Mouse (Mus musculus): Measurements from ENCODE around the gene Adgrl1. TPM values are rescaled to one million over a fixed set of nuclear protein-coding genes. Genes with fewer than 3 reads are reported as not detected.

Adgrl1 gene
- total RNA-seq (2021) = 10 to 100 TPM; 12.7 to 17.8 TPM

- intact Hi-C loops (cut with DNase I) = no loop called here
- peak; percentile 77 for DNase-seq (ENCODE audit: low spot score)
These were observed at the start of gene Adgrl1 for GRCm38 (mm10) chr8:83899363-83900252. Gene Adgrl1, plus strand, starts transcription at chr8:83900105.

GRCm38 (mm10) chr8:83852329-83852728 lies 47.6 kb upstream of the Adgrl1 start:
- DNase-seq (ENCODE audit: low spot score) = no peak
- intact Hi-C loops (cut with DNase I) = no loop called here

GRCm38 (mm10) chr8:83853323-83854050 lies 46.4 kb upstream of the Adgrl1 start:
- no peak for DNase-seq (ENCODE audit: low spot score)
- intact Hi-C loops (cut with DNase I) = no loop called here

- intact Hi-C loops (cut with DNase I) = no loop called here
- DNase-seq (ENCODE audit: low spot score) = no peak
These were observed 43.3 kb upstream of the Adgrl1 start for GRCm38 (mm10) chr8:83856486-83857065.

DNA sequence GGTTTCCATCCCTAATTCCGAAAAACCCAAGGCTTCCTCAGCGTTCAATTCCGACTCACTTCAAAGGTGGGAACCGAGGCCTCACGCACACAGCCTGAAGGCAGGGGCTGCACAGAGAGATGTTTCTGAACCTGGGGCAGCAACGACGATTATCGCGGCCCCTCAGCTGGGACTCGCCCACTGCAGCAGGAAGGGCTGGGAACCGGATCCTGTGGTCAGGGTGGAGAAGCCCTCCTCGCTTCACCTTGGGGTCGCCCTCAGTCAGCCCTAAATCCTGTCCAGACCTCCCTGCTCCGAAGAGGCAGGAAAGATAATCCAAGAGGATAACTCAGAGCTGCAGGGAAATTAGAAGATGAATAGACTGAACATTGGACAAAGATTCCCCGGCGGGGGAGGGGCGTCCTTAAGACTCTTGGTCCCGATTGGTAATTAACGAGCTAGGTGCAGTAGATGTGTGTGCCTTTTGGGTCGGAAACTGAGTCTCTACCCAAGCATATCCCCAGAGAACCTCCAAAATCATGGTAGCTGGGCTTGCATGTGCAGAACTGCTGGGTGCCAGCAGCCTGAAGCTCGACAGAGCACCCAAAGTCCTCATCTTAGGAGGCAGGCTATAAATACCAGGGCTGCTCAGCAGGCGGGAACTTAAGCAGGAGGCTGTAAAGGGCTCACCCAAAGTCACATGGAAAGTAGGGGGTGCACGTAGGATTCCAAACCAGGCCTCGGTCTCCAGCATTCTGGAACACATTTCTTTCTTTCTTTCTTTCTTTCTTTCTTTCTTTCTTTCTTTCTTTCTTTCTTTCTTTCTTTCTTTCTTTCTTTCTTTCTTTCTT lies 37.3 kb upstream of the Adgrl1 start:
- intact Hi-C loops (cut with DNase I) = no loop called here
- DNase-seq (ENCODE audit: low spot score) = no peak

- intact Hi-C loops (cut with DNase I) = loop anchor here (1.0 kb wide), 1 partner anchor 10 kb away; no protein-coding TSS in a partner anchor
- peak; percentile 43 for DNase-seq (ENCODE audit: low spot score)
These were observed 24.8 kb upstream of the Adgrl1 start for GRCm38 (mm10) chr8:83874881-83875655.

- intact Hi-C loops (cut with DNase I) = no loop called here
- no peak for DNase-seq (ENCODE audit: low spot score)
These were observed 24.3 kb upstream of the Adgrl1 start for GRCm38 (mm10) chr8:83875656-83876040.

DNA sequence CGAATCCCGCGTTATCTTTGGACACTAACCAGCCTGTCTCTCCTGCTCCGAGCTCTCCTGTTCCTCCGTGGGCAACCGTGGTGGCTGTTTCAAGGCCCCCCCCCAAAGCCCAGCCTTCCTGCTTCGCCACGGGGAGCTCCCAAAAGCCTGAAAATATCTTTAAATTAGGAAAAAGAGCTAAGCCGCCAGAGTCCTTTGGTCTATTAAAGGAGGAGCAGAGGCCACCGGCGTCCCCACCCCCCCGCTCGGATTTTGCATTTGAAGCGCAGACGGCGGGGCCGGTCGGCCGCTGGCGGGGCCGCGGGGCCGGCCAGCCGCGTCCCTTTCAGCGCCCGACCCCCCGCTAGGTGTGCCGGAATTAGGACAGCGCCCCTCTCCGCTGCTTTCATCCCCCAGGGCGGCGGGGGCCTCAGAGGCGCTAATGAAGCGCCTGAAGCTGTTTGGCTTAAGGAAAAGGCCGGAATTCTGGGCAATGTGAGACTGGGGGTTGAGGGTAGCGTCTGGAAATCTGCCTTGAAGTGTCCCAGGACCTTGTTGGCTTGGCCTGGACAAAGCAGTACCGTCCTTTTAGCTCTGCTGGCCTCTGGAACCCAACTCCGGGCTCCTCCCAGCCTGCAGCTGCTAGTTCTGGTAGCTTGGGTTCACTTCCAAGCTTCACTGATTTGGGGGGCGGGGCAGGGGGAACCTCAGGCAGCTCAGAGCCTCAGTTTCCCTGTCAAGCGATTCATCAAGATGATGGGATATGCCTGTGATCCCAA lies 23.6 kb upstream of the Adgrl1 start:
- intact Hi-C loops (cut with DNase I) = no loop called here
- no peak for DNase-seq (ENCODE audit: low spot score)

DNA sequence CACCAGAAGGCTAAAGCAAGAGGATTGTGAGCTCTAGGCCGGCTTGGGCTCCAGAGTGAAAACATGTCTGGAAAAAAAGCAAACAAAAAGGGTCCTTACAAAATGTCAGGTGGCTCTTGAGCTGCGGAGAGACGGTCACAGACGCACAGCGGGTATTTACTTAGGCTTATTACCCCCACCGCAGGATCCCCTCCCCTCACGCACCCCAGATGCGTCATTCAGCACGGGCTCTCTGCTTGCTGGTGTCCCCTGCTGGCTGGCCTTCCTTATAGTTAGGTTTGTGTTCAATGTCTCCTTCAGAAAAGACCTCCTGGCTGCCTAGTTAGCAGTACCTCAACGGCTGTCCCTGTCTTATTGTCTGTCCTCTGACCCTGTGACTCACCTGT lies 23.1 kb upstream of the Adgrl1 start:
- intact Hi-C loops (cut with DNase I) = no loop called here
- DNase-seq (ENCODE audit: low spot score) = no peak

DNA sequence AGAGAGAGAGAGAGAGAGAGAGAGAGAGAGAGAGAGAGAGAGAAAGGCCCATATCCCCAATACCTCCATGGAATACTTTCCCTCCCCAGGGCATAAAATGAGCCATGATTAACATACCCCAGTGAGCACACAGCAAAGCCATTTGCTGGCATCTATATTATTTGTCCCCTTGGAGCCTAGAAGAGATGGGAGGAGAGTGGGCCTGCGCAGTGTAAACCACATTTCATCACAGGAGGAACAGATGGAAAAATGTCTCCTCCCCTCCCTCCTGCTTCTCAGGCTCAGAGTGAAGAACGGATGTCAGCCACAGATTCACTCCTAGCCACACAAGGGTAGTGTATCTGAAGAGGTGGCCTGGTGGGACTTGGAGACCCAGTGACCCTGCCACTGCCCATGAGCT lies 11.5 kb upstream of the Adgrl1 start:
- intact Hi-C loops (cut with DNase I) = no loop called here

GRCm38 (mm10) chr8:83892061-83892460 lies 7.8 kb upstream of the Adgrl1 start:
- intact Hi-C loops (cut with DNase I) = no loop called here
- DNase-seq (ENCODE audit: low spot score) = no peak

More for the DNA sequence above, 11.5 kb upstream of the Adgrl1 start:
- no peak for DNase-seq (ENCODE audit: low spot score)

DNA sequence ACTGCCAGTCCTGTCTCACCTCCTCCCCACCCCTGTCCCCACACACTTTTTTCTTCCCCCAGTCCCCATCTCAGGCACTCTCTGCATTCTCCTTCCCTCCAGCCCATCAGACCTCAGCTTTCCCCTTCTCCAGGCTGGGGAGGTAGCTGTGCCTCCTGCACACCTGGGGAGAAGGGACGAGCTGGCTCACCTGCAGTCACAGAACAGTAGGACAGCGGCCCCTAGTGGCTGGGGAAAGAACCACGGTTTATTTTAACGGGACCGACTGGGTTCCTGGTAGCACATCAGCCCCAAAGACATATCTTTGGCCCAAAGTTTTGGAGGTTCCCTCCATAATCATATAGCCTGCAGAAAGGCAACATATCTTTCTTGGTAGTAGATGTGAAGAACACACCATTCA lies 6.0 kb upstream of the Adgrl1 start:
- DNase-seq (ENCODE audit: low spot score) = no peak
- intact Hi-C loops (cut with DNase I) = loop anchor here (1.0 to 2.0 kb wide), 3 partner anchors 111 to 229 kb away; no protein-coding TSS in a partner anchor

- intact Hi-C loops (cut with DNase I) = loop anchor here (1.0 to 2.0 kb wide), 3 partner anchors 59 to 231 kb away; partner anchors contain the start of genes Asf1b and Gm10644
- no peak for DNase-seq (ENCODE audit: low spot score)
These were observed 4.0 kb upstream of the Adgrl1 start for GRCm38 (mm10) chr8:83895894-83896293.

DNA sequence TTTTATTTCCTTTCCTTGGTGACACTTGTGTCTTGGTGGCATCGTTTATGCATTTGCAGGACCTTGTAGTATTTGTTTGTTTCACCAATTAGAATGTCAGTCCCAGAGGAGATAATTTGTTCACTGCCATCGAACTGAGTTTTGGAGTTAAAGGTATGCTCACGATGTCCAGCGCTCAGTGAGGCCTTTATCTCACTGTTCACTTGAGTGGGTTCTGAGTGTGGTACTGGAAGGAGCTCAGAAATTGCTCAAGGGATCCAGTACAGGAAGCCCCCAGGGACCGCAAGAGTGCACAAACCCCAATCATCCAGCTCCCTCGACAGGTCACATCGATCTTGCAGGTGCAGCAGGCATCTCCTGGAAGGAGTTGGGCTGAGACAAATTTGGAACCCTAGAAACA lies 3.4 kb upstream of the Adgrl1 start:
- DNase-seq (ENCODE audit: low spot score) = no peak
- intact Hi-C loops (cut with DNase I) = loop anchor here (1.0 kb wide), 1 partner anchor 59 kb away; the partner anchor contains the start of genes Asf1b and Gm10644

DNA sequence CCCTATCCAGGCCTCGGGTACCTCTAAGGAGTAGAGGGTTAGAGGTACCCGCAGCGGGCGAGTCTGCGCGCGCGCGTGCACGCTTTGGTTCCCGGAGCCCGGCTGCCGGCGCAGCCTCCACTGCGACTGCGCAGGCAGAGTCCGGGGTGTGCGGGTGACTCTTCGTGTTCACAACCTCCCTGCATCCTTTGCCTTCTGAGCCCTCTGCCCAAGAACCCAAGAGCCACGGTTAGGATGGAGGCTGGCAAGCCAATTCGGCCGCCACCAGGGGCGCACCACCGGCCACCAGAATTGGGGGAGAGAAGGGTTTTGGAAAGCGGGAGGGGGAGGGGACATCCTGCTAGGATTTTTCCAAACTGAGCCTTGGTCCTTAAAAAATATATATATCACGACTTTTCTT lies 2.7 kb upstream of the Adgrl1 start:
- DNase-seq (ENCODE audit: low spot score) = no peak
- intact Hi-C loops (cut with DNase I) = no loop called here

GRCm38 (mm10) chr8:83898456-83898855 lies 1.4 kb upstream of the Adgrl1 start:
- intact Hi-C loops (cut with DNase I) = no loop called here
- DNase-seq (ENCODE audit: low spot score) = no peak

DNA sequence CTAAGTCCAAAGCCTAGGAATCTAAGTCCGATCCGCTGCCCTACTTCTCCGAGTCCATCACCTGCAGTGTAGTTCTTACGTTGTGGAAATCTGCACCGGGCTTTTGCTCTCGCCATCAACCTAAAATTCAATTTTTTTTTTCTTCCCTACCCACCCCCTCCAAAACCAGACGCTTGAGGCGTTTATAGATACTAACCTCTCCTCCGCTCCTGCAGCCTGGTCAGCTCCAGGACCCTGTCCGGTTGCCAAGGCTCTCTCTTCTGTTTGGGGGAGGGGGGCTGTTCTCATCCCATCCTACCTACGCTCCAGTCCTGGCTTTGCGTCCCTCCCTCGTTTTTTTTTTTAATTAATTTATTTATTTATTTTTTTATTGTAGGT lies 931 bp upstream of the Adgrl1 start:
- intact Hi-C loops (cut with DNase I) = no loop called here
- no peak for DNase-seq (ENCODE audit: low spot score)

GRCm38 (mm10) chr8:83900266-83900956 lies 506 bp downstream of the Adgrl1 start:
- no peak for DNase-seq (ENCODE audit: low spot score)
- intact Hi-C loops (cut with DNase I) = no loop called here

Measured in heart, postnatal 25 days (tissue).